Mouse (Mus musculus): ENCODE measurements around the gene Tdrd9. TPM values are rescaled to one million over a fixed set of nuclear protein-coding genes. Genes with fewer than 3 reads are reported as not detected.

Gene Tdrd9
- total and polyA plus RNA-seq, 3 experiments, result 28.9 to 46.5 TPM; not detected in 1

DNA sequence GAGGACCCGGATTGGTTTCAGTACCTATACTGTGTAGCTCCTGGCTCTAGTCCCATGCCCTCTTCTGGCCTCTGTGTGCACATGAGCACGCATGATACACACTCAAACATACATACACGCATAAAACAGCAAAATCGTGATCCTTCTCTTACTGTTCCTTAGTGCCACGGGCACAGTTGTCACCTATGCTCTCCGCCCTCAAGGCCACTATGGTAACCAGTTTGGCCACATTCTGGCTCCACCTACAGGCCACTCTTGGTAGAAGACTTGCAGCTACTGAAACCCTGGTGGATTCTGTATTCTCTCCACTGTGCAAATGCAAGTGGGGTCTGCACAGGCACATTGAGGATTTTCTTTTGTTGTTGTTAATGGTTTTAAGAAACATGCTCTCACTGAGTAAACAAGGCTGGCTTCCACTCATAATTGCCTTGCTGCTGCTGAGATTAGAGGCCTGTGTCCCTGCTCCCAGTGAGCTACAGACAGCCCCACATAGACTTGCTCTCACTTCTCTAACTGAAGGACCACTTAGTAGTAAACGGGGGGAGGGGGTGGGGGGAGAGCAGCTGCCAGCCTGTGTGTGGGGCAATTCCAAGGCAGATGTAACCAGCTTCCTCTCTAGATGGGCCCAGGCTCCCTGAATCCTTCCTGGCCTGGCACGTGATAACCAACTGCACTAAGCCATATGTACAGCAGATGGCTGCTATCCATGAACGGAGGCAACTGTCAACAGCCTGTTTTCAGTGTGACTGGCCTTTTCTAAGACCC lies 13.1 kb upstream of the Tdrd9 start:
- TF ChIP-seq USF2 (IDR thresholded peaks at IDR 0.05; ENCODE audit: borderline replicate concordance in 1 of 2, insufficient read depth in 1 of 2, low read depth in 1 of 2, low read length in 2 of 2) (no peak), ZC3H11A (IDR thresholded peaks at IDR 0.05; ENCODE audit: low read depth, low read length) (peak; percentile 68), CTCF (IDR thresholded peaks at IDR 0.05 in 2 of 3, conservative IDR thresholded peaks at IDR 0.05 in 1 of 3; ENCODE audit: control insufficient read depth in 1 of 3, insufficient read depth in 1 of 3, low read depth in 2 of 3, low read length in 3 of 3, poor library complexity in 1 of 3, severe bottlenecking in 1 of 3) (peak; percentile 78 to 91 (median 83)), SMC3 (IDR thresholded peaks at IDR 0.05; ENCODE audit: low read depth, low read length) (peak; percentile 87), MAX (IDR thresholded peaks at IDR 0.05; ENCODE audit: low read length) (no peak), TBP (IDR thresholded peaks at IDR 0.05; ENCODE audit: low read depth, low read length) (0 out of 2 replicates have a peak, but pooled peaks have one; percentile 17), RAD21 (IDR thresholded peaks at IDR 0.05; ENCODE audit: low read depth, low read length) (peak; percentile 80), UBTF (IDR thresholded peaks at IDR 0.05; ENCODE audit: borderline replicate concordance, insufficient read depth, low read depth, low read length) (no peak)
- no peaks in the 10 kb centered on the region for H3K27me3 ChIP-seq (ENCODE audit: control insufficient read depth in 1 of 2, insufficient read depth in 2 of 2, low read length in 2 of 2)
- no peaks in the 10 kb centered on the region for H3K9me3 ChIP-seq (replicated peaks; ENCODE audit: insufficient read depth, low read length)
- peaks cover 0 to 16% of the 10 kb centered on the region in 2 experiments; a peak in 2 of 4 replicates for H3K36me3 ChIP-seq (ENCODE audit: control insufficient read depth in 1 of 2, insufficient read depth in 2 of 2, low read length in 2 of 2)
- no peaks in the 10 kb centered on the region; the same call in 1 of the 2 replicates for H3K79me2 ChIP-seq (ENCODE audit: control insufficient read depth, insufficient read depth, low read length, poor library complexity)
- H3K4me1 ChIP-seq (ENCODE audit: control insufficient read depth in 1 of 2, insufficient read depth in 2 of 2, low read length in 2 of 2), result peaks cover 0 to 3% of the 10 kb centered on the region in 2 experiments; a peak in 1 of 4 replicates
- no peak overlapping the region for H3K9ac ChIP-seq (ENCODE audit: control insufficient read depth, low read depth, low read length, poor library complexity, severe bottlenecking)
- peak overlapping the region; percentile 26 for H3K27ac ChIP-seq (ENCODE audit: control insufficient read depth, low read depth, low read length)
- H3K4me3 ChIP-seq (ENCODE audit: control insufficient read depth in 1 of 2, insufficient read depth in 1 of 2, low read depth in 2 of 2, low read length in 2 of 2), result no peak overlapping the region
- DNase-seq (ENCODE audit: low read depth, low spot score), result peak; percentile 79

- no peak overlapping the region for H3K9ac ChIP-seq (ENCODE audit: control insufficient read depth, low read depth, low read length, poor library complexity, severe bottlenecking)
- no peak overlapping the region for H3K4me3 ChIP-seq (ENCODE audit: control insufficient read depth in 1 of 2, insufficient read depth in 1 of 2, low read depth in 2 of 2, low read length in 2 of 2)
- H3K79me2 ChIP-seq (ENCODE audit: control insufficient read depth, insufficient read depth, low read length, poor library complexity), result peaks cover 30% of the 10 kb centered on the region
- no peaks in the 10 kb centered on the region for H3K9me3 ChIP-seq (replicated peaks; ENCODE audit: insufficient read depth, low read length)
- no peak; the same call in 1 of the 2 replicates for TF ChIP-seq POLR2AphosphoS2 (IDR thresholded peaks at IDR 0.05; ENCODE audit: low read length)
- TF ChIP-seq ZC3H11A (IDR thresholded peaks at IDR 0.05; ENCODE audit: low read depth, low read length), result no peak
- TF ChIP-seq MYC (IDR thresholded peaks at IDR 0.05; ENCODE audit: low read depth, low read length), result no peak
- TF ChIP-seq GATA1 (IDR thresholded peaks at IDR 0.05; ENCODE audit: low read depth, low read length), result no peak
- TF ChIP-seq GABPA (IDR thresholded peaks at IDR 0.05; ENCODE audit: low read depth, low read length), result no peak
- no peak for TF ChIP-seq TAL1 (IDR thresholded peaks at IDR 0.05; ENCODE audit: low read length)
- TF ChIP-seq MXI1 (IDR thresholded peaks at IDR 0.05; ENCODE audit: low read depth, low read length), result no peak
- TF ChIP-seq SIN3A (IDR thresholded peaks at IDR 0.05; ENCODE audit: low read length), result no peak
- no peak for TF ChIP-seq RCOR1 (IDR thresholded peaks at IDR 0.05; ENCODE audit: low read depth, low read length)
- peaks cover 0 to 11% of the 10 kb centered on the region in 2 experiments; a peak in 2 of 4 replicates for H3K4me1 ChIP-seq (ENCODE audit: control insufficient read depth in 1 of 2, insufficient read depth in 2 of 2, low read length in 2 of 2)
- no peaks in the 10 kb centered on the region for H3K27me3 ChIP-seq (ENCODE audit: control insufficient read depth in 1 of 2, insufficient read depth in 2 of 2, low read length in 2 of 2)
- H3K36me3 ChIP-seq (ENCODE audit: control insufficient read depth in 1 of 2, insufficient read depth in 2 of 2, low read length in 2 of 2), result peaks cover 8 to 22% of the 10 kb centered on the region in 2 experiments
- no peak overlapping the region for H3K27ac ChIP-seq (ENCODE audit: control insufficient read depth, low read depth, low read length)
- DNase-seq (ENCODE audit: low read depth, low spot score), result no peak
Measured at GRCm38 (mm10) chr12:111963339-111963738, 8.0 kb upstream of the Tdrd9 start.
